Mouse (Mus musculus): Measurements from ENCODE around the gene Atg4d.
"Not testable (repeated sequence)": the region's sequence is repeated elsewhere in the genome, so short reads cannot be mapped to it uniquely, and the experiment has no call there.

Gene Atg4d

GRCm38 (mm10) chr9:21265000-21265561 lies at the start of gene Atg4d:
TSS of gene Atg4d (plus strand) at chr9:21265293.
- peak; percentile 94 for ATAC-seq (ENCODE audit: insufficient number of reproducible peaks, low FRiP score, low TSS enrichment)

DNA sequence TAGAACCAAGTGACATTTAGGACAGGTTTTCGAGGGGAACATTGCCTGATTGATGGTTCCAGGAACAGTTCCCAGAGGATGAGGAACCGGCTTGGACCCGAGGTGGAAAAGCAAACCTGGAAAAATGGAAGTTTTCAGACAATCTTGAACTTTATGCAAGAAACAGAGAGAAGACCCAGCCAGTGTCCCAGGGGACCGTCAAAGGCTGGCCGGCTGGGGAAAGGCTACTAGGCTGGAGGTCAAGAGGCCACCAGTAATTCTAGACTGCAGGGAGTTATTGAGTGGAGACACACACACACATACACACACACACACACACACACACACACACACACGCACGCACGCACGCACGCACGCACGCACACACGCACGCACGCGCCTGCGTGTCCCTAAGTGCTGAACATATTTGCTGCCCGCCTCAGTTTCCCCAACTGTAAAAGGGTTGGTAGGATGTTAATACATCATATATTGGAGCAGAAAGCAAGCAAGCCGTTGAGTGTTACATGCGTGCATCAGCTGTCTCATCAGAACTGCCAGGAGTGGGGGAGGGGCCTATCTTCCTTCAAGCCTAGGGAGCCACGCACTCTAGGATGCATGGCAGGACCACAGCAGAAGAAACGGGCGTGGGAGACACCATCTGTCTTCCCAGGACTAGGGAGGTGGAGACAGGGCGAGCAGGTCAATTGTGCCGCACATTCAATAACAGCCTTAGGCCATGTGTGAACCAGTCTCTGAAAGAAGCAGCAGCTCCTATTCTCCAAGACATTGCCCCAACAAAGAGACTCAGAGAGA lies 48.8 kb upstream of the Atg4d start:
- ATAC-seq (ENCODE audit: insufficient number of reproducible peaks, low FRiP score, low TSS enrichment), result no peak

DNA sequence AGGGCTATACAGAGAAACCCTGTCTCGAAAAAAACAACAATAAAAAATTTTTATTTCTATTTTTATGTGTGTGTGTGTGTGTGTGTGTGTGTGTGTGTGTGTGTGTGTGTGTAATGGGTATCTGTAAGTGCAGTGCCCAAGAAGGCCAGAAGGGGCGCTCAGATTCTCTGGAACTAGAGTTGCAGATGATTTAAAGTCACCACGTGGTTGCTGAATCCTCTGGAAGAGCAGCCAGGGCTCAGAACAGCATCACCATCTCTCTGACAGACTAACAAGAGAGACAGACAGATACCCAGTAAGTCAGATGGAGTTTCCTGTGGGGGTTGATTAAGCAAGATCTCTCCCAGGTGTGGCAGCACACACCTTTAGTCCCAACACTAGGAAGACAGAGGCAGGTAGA lies 45.3 kb upstream of the Atg4d start:
- no peak for ATAC-seq (ENCODE audit: insufficient number of reproducible peaks, low FRiP score, low TSS enrichment)

- ATAC-seq (ENCODE audit: insufficient number of reproducible peaks, low FRiP score, low TSS enrichment), result peak; percentile 97
Observed at GRCm38 (mm10) chr9:21220490-21221382, 44.4 kb upstream of the Atg4d start.

DNA sequence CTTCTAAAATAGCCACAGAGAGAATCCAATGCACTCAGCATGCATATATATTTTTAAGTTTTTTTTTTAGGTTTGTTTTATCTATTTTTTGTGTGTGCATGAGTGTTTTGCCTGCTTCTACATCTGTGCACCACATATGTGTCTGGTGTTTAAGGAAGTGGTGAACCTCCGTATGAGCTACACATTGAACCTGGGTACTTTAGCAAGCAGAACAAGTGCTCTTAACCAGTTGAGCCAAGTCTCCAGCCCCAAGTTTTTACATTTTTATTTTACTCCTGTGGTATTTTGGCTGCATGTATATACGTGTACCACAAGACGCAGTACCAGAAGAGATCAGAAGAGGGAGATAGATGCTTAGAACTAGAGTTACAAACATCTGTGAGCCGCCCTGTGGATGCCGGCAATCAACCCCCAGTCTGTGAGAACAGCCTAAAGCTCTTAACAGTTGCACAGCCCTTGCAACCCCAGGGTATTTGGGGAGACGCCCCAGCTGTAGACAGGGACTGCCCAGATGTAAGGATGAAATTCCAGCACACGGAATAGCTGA lies 43.6 kb upstream of the Atg4d start:
- ATAC-seq (ENCODE audit: insufficient number of reproducible peaks, low FRiP score, low TSS enrichment), result no peak

DNA sequence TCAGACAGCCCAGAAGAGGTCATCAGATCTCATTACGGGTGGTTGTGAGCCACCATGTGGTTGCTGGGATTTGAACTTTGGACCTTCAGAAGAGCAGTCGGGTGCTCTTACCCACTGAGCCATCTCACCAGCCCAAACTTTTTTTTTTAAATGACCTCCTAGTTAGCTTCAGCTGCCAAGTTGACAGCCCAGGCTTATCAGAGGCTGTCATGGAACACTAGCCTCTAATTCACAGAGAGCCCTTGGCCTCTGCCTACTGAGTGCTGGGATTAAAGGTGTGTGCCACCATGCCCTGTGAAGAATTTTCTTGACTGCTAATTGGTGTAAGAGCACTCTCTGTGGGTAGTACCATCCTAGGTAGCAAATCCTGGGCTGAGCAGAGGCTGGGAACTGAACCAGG lies 41.6 kb upstream of the Atg4d start:
- ATAC-seq (ENCODE audit: insufficient number of reproducible peaks, low FRiP score, low TSS enrichment), result not testable (repeated sequence)

DNA sequence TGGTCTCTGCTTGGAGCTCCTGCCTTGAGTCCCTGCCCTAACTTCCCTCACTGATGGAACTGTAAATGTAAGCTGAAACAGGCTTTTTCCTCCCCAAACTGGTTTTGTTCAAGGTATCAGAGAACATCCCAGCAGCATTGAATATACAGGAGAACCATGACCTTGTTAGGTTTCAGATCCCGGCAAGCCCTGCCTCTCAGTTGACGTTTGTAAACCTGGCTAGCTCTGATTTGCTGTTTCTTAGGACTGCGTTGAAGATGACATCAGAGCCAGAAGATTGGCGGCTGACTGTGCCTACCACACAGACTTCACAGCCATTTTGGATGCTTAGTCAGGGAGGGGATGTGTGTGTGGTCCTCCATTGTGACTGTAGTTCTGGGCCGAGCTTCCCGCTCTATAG lies 41.2 kb upstream of the Atg4d start:
- ATAC-seq (ENCODE audit: insufficient number of reproducible peaks, low FRiP score, low TSS enrichment), result no peak

- no peak for ATAC-seq (ENCODE audit: insufficient number of reproducible peaks, low FRiP score, low TSS enrichment)
Observed at GRCm38 (mm10) chr9:21224576-21225414, 40.3 kb upstream of the Atg4d start.

- no peak for ATAC-seq (ENCODE audit: insufficient number of reproducible peaks, low FRiP score, low TSS enrichment)
Observed at GRCm38 (mm10) chr9:21225415-21225758, 39.7 kb upstream of the Atg4d start.

DNA sequence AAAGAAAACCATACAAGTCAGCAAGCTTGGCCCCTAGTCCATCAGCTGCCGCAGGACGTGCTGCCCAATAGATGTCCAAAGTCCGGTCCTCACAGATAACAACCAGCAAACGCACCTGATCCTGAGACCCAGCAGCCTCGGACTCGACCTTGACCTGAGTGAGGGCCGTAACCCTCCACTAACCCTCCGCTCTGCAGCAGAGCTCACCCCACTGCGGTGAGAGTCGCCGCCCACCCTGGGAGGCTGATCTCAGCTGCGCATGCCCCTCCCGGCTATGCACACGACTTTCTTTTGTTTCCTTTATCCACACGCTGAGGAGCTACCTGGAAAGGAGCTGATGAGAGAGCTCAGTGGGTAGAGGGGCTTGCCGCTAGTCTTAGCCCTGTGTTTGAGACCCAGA lies 37.8 kb upstream of the Atg4d start:
- no peak for ATAC-seq (ENCODE audit: insufficient number of reproducible peaks, low FRiP score, low TSS enrichment)

DNA sequence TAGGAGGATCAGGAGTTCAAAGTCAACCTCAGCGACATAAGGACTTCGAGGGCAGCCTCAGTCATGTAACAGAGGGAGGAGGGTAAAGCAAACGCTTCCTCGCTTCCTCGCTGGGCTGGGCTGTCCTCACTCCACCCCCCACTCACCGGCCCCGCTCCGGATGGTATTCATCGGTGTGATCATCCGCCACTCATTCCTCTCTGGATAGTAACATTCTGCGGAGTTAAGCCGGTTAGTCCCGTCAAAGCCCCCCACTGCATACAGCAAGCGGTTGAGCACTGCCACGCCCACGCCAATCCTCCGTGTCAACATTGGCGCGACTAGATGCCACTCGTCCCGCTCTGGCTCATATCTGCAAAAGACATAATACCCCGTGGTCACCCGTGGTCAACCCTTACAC lies 33.5 kb upstream of the Atg4d start:
- ATAC-seq (ENCODE audit: insufficient number of reproducible peaks, low FRiP score, low TSS enrichment), result no peak

- no peak for ATAC-seq (ENCODE audit: insufficient number of reproducible peaks, low FRiP score, low TSS enrichment)
Observed at GRCm38 (mm10) chr9:21232867-21233266, 32.2 kb upstream of the Atg4d start.

GRCm38 (mm10) chr9:21233366-21233765 lies 31.7 kb upstream of the Atg4d start:
- ATAC-seq (ENCODE audit: insufficient number of reproducible peaks, low FRiP score, low TSS enrichment), result no peak

DNA sequence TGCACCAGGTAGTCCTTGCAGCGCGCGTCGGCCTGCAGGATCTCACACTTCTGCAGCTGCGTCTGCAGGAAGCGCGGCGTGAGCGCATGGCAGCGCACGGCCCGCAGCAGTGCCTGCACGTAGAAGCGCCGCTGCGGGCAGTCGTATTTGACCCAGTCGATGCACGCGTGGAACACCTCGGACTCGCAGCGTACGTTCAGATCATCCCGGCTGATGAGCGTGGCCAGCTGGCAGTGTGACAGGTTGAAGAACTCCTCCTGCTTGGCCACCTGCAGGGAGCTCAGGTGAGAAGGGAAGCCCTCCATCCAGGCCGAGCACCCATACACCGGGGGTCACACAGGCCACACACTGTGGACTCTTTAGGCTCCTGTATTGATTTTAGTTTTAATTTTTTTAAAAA lies 31.3 kb upstream of the Atg4d start:
- no peak for ATAC-seq (ENCODE audit: insufficient number of reproducible peaks, low FRiP score, low TSS enrichment)

- ATAC-seq (ENCODE audit: insufficient number of reproducible peaks, low FRiP score, low TSS enrichment), result no peak
Observed at GRCm38 (mm10) chr9:21235341-21235740, 29.8 kb upstream of the Atg4d start.

DNA sequence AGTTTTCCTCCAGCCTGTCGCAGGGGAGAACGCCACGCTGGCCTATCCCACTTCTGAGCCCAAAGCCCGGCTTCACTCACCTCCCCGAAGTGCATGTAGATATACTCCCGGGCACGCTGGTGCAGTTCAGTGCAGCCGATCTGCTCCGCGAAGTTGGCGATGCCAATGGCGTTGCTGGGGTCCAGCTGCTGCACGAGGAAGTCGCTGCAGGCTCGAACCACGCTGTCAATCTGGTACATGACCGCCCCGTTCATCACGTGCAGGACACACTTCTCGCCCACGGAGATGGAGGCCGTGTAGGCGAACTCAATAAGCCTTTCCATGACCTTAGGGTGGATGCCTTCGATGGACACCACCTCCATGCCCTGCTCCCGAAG lies 28.1 kb upstream of the Atg4d start:
- no peak for ATAC-seq (ENCODE audit: insufficient number of reproducible peaks, low FRiP score, low TSS enrichment)

DNA sequence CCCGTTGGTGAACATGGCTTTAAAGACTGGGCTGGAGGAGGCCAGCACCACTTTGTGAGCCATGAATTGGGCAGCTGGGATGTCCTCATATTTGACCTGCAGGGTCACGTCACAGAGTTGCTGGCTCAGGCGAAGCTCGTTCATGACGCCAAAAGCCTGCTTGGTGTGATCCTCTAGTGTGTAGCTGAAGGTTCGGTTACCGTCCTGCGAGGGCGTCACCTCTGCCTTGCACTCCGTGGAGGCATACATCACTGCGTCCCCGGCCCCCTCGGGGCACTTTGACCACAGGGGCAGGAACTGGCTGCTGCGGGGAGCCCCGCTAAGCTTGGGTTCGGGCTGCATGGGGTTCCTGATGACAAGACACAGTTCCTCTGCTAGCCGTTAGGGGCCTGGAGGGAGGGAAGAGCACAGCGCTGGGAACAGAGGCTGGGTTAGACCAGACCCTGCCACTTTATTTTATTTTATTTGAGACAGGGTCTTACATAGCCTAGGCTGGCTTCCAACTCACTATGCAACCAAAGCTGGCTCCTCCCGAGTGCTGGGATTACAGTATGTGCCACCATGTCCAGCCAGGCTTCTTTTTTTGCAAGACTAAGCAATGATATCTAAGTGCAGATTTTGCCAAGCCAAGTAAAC lies 27.6 kb upstream of the Atg4d start:
- no peak; the same call in 1 of the 2 replicates for ATAC-seq (ENCODE audit: insufficient number of reproducible peaks, low FRiP score, low TSS enrichment)

GRCm38 (mm10) chr9:21238004-21238732 lies 26.9 kb upstream of the Atg4d start:
- ATAC-seq (ENCODE audit: insufficient number of reproducible peaks, low FRiP score, low TSS enrichment), result peak; percentile 23; the same call in 1 of the 2 replicates

All from cerebellum, adult (tissue).